Mouse (Mus musculus) cerebellum, postnatal 14 days (tissue): ENCODE results near the gene Homer1.

Source experiments
- DNase-seq, 2 experiments: peaks; one replicate each; pipeline ENCODE4 v3.0.0; 2021; ENCODE audit warnings: mixed read lengths in 2 of 2

The Homer1 gene

GRCm38 (mm10) chr13:93299316-93299715 is at the start of gene Homer1:
TSS of gene Homer1 (plus strand) at chr13:93299635.
- DNase-seq: no peak

GRCm38 (mm10) chr13:93251732-93252131 is 47.7 kb upstream of the Homer1 start:
- DNase-seq: no peak

GRCm38 (mm10) chr13:93252175-93252574 is 47.3 kb upstream of the Homer1 start:
- no peak for DNase-seq

- no peak for DNase-seq
Measured at GRCm38 (mm10) chr13:93252941-93253340, 46.5 kb upstream of the Homer1 start.

- DNase-seq: no peak
Measured at GRCm38 (mm10) chr13:93267151-93267550, 32.3 kb upstream of the Homer1 start.

- DNase-seq: no peak
Measured at GRCm38 (mm10) chr13:93300581-93300980, 1.1 kb downstream of the Homer1 start.

- DNase-seq: no peak
Measured at GRCm38 (mm10) chr13:93301060-93301459, 1.6 kb downstream of the Homer1 start.

GRCm38 (mm10) chr13:93302846-93303562 is 3.6 kb downstream of the Homer1 start:
- DNase-seq: no peak

- DNase-seq: peak; percentile 97 to 99
Measured at GRCm38 (mm10) chr13:93303563-93304250, 4.3 kb downstream of the Homer1 start.

GRCm38 (mm10) chr13:93304251-93305001 is 5.0 kb downstream of the Homer1 start:
- DNase-seq: peak in 1 of 2 experiments; percentile 71

GRCm38 (mm10) chr13:93305149-93305548 is 5.7 kb downstream of the Homer1 start:
- DNase-seq: peak in 1 of 2 experiments; percentile 20

- DNase-seq: peak in 1 of 2 experiments; percentile 29
Measured at GRCm38 (mm10) chr13:93305636-93306035, 6.2 kb downstream of the Homer1 start.

GRCm38 (mm10) chr13:93306545-93306944 is 7.1 kb downstream of the Homer1 start:
- DNase-seq: no peak

- no peak for DNase-seq
Measured at GRCm38 (mm10) chr13:93307700-93308099, 8.3 kb downstream of the Homer1 start.

GRCm38 (mm10) chr13:93309295-93309694 is 9.9 kb downstream of the Homer1 start:
- DNase-seq: no peak

GRCm38 (mm10) chr13:93312518-93312917 is 13.1 kb downstream of the Homer1 start:
- no peak for DNase-seq

GRCm38 (mm10) chr13:93314322-93314721 is 14.9 kb downstream of the Homer1 start:
- no peak for DNase-seq

- no peak for DNase-seq
Measured at GRCm38 (mm10) chr13:93320089-93320488, 20.7 kb downstream of the Homer1 start.

- DNase-seq: no peak
Measured at GRCm38 (mm10) chr13:93326326-93326725, 26.9 kb downstream of the Homer1 start.

- DNase-seq: no peak
Measured at GRCm38 (mm10) chr13:93331721-93332120, 32.3 kb downstream of the Homer1 start.

GRCm38 (mm10) chr13:93332491-93332890 is 33.1 kb downstream of the Homer1 start:
- no peak for DNase-seq

- no peak for DNase-seq
Measured at GRCm38 (mm10) chr13:93335337-93335736, 35.9 kb downstream of the Homer1 start.

GRCm38 (mm10) chr13:93338394-93338793 is 39.0 kb downstream of the Homer1 start:
- no peak for DNase-seq
